Mouse (Mus musculus): ENCODE data around the gene Plekhg5.

Gene Plekhg5

GRCm38 (mm10) chr4:152135363-152135762 lies 63.1 kb downstream of the Plekhg5 start:
- in situ Hi-C loops (cut with MboI; ENCODE audit: low pct_unique_long_range_greater_than_20kb in 1 of 2, low sequenced_read_pairs in 2 of 2, unreplicated experiment in 1 of 2), result no loop called here

GRCm38 (mm10) chr4:152136112-152136875 lies 64.0 kb downstream of the Plekhg5 start:
- in situ Hi-C loops (cut with MboI; ENCODE audit: low pct_unique_long_range_greater_than_20kb in 1 of 2, low sequenced_read_pairs in 2 of 2, unreplicated experiment in 1 of 2), result no loop called here

- in situ Hi-C loops (cut with MboI; ENCODE audit: low pct_unique_long_range_greater_than_20kb in 1 of 2, low sequenced_read_pairs in 2 of 2, unreplicated experiment in 1 of 2), result no loop called here
These were observed 64.6 kb downstream of the Plekhg5 start for GRCm38 (mm10) chr4:152136876-152137250.

GRCm38 (mm10) chr4:152138497-152139260 lies 66.4 kb downstream of the Plekhg5 start:
- in situ Hi-C loops (cut with MboI; ENCODE audit: low pct_unique_long_range_greater_than_20kb in 1 of 2, low sequenced_read_pairs in 2 of 2, unreplicated experiment in 1 of 2), result no loop called here

DNA sequence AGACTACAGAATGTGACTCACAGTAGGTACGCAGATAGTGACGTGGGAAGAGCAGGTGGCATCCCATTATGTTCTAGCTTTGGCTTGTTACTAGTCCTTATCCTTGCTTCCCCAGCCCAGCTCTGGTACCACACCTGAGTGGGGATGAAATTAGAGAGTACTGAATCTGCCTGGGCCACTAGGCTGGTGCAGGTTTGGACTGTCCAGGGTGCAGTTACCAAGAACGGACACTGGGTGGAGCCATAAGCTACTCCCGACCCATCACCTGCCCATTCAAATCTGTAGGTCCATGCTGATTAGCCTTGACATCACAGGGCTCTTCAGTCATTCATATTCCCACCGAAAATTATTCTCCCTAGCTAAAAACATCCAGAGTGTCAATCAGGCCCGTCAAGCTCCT lies 68.1 kb downstream of the Plekhg5 start:
- in situ Hi-C loops (cut with MboI; ENCODE audit: low pct_unique_long_range_greater_than_20kb in 1 of 2, low sequenced_read_pairs in 2 of 2, unreplicated experiment in 1 of 2), result no loop called here

GRCm38 (mm10) chr4:152141521-152142135 lies 69.3 kb downstream of the Plekhg5 start:
- in situ Hi-C loops (cut with MboI; ENCODE audit: low pct_unique_long_range_greater_than_20kb in 1 of 2, low sequenced_read_pairs in 2 of 2, unreplicated experiment in 1 of 2), result no loop called here

DNA sequence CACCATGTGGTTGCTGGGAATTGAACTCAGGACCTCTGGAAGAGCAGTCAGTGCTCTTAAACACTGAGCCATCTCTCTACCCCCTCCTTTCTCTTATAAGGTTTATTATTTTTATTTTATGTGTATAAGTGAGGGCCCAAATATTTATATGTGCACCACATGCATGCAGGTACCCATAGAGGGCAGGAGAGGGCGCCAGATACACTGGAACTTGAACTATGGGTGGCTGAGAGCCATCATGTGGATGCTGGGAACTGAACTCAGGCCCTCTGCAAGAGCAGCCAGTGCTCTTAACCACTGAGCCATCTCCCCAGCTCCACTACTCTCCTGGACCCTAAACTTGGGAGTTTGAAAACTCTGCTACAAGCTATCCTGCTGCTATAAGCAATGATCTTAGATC lies 71.3 kb downstream of the Plekhg5 start:
- in situ Hi-C loops (cut with MboI; ENCODE audit: low pct_unique_long_range_greater_than_20kb in 1 of 2, low sequenced_read_pairs in 2 of 2, unreplicated experiment in 1 of 2), result no loop called here

- in situ Hi-C loops (cut with MboI; ENCODE audit: low pct_unique_long_range_greater_than_20kb in 1 of 2, low sequenced_read_pairs in 2 of 2, unreplicated experiment in 1 of 2), result no loop called here
These were observed 73.2 kb downstream of the Plekhg5 start for GRCm38 (mm10) chr4:152145473-152145872.

GRCm38 (mm10) chr4:152146033-152146827 lies 73.9 kb downstream of the Plekhg5 start:
- in situ Hi-C loops (cut with MboI; ENCODE audit: low pct_unique_long_range_greater_than_20kb in 1 of 2, low sequenced_read_pairs in 2 of 2, unreplicated experiment in 1 of 2), result no loop called here

GRCm38 (mm10) chr4:152150546-152150945 lies 78.2 kb downstream of the Plekhg5 start:
- in situ Hi-C loops (cut with MboI; ENCODE audit: low pct_unique_long_range_greater_than_20kb in 1 of 2, low sequenced_read_pairs in 2 of 2, unreplicated experiment in 1 of 2), result no loop called here

GRCm38 (mm10) chr4:152151451-152151965 lies 79.2 kb downstream of the Plekhg5 start:
- in situ Hi-C loops (cut with MboI; ENCODE audit: low pct_unique_long_range_greater_than_20kb in 1 of 2, low sequenced_read_pairs in 2 of 2, unreplicated experiment in 1 of 2), result no loop called here

DNA sequence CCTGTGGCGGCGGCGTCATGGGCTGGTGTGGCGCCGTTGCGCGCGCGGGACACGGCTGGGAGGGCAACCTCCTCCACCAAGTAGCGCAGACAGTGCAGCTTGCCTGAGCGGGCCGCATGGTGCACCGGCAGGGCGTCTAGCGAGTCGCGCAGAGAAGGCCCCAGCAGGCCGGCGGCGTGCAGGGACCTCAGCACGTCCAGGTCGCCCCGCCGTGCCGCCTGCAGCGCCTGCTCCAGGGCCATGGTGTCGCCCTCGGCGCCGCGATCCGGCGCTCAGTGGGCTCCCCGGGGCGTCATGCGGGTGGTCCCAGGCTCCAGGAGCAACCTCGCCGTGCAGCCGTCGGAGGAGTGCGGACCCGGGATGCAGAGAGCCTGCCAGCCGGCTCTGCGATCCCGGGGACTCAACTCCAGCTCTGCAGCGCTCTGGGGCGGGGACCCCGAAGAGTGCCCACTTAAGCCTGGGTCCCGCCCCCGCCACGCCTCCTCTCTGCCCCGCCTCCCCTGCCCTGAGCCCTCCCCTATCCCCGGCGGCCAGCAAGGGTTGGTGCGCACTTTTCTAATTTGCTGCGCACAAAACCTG lies 79.8 kb downstream of the Plekhg5 start, which contains the start of gene Espn:
Gene Espn (minus strand): TSS at position 406 of the 579 bp plus-strand sequence.
- in situ Hi-C loops (cut with MboI; ENCODE audit: low pct_unique_long_range_greater_than_20kb in 1 of 2, low sequenced_read_pairs in 2 of 2, unreplicated experiment in 1 of 2), result no loop called here

DNA sequence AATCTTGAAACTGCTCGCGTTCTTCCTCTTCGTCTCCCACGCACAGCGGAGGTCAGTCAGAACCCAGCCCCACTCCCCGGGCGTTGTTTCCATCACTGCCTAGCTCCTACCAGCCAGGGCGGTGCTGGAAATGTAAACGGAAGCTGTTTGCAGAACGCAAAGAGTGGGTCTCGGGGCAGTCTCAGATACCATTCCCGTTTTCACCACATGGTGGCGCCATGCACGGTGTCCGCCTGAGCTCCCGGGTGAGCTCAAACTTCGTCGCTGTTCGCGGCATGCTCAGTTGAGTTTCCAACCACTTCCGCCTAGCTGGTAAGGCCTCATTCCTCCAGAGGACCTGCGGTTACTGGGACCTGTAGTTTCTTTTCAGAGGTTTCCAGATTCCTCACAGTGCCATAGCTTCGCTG lies 81.5 kb downstream of the Plekhg5 start:
- in situ Hi-C loops (cut with MboI; ENCODE audit: low pct_unique_long_range_greater_than_20kb in 1 of 2, low sequenced_read_pairs in 2 of 2, unreplicated experiment in 1 of 2), result no loop called here

GRCm38 (mm10) chr4:152155019-152155418 lies 82.7 kb downstream of the Plekhg5 start:
- in situ Hi-C loops (cut with MboI; ENCODE audit: low pct_unique_long_range_greater_than_20kb in 1 of 2, low sequenced_read_pairs in 2 of 2, unreplicated experiment in 1 of 2), result no loop called here

GRCm38 (mm10) chr4:152157779-152158584 lies 85.7 kb downstream of the Plekhg5 start:
- in situ Hi-C loops (cut with MboI; ENCODE audit: low pct_unique_long_range_greater_than_20kb in 1 of 2, low sequenced_read_pairs in 2 of 2, unreplicated experiment in 1 of 2), result no loop called here

DNA sequence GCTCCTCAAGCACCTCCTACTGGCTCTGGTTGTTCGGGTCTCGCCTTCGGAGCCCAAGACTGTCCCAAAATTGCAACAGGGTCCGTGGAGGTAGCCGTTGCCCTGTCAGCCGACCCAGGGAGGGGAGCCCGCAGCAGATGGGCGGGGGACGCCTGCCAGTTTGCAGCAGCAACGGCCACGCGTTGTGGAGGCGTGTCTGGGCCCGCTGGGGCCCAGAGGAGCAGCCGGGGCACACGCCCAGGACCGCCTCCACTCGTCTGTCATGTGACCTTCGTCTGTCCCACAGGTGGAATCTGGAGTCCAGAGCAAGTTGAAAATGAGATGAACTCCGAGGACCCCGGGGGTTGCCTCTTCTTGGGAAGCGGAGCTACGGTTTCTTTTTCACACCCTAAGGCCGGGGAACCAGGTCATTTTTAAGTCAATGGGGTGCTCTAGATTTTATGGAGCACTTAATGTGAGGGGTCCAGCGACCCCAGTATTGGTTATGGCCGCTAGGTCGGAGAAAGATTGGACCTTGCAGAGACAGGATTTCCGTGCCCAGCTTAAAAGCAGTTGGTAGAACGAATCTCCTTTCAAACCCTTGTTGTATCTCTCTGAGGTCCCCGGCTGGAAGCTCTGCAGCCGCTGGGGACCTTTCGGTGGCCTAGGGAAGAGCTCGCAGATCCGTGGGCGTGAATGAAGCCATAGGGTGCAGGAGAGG lies 86.4 kb downstream of the Plekhg5 start, which contains the start of gene Hes2:
Gene Hes2 (plus strand): TSS at position 283 of the 700 bp plus-strand sequence.
- in situ Hi-C loops (cut with MboI; ENCODE audit: low pct_unique_long_range_greater_than_20kb in 1 of 2, low sequenced_read_pairs in 2 of 2, unreplicated experiment in 1 of 2), result no loop called here

DNA sequence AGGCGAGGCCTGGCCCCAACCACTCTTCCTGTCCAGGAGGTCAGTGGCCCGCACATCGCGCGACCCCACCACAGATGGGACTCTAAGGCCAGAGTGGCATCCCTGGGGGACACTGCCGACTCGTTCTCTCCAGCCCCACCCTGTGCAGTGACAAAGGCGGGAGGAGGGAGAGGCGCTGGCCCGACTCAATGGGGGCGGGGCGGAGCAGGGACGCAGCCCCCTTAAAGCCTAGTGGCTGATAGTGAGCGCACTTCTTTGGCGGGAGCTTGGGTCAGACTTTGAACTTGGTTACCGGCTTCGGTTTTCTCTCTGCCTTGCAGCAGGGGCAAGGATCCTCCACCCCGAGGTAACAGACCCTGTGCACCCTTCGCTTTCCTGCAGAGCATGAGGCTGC lies 87.0 kb downstream of the Plekhg5 start:
- in situ Hi-C loops (cut with MboI; ENCODE audit: low pct_unique_long_range_greater_than_20kb in 1 of 2, low sequenced_read_pairs in 2 of 2, unreplicated experiment in 1 of 2), result no loop called here
